Mouse (Mus musculus) MEL (cell line): ENCODE measurements at regions not wholly inside any gene's neighbourhood (a gene's known extent, or its start where the extent isn't known, plus 50 kb on each side); places are given as distances from the start of the nearest gene placed in this dataset.

Experiments used
- DNase-seq: peaks from one replicate; pipeline ENCODE4 v3.0.0; 2011; ENCODE audit warnings: low read depth, low spot score
- H3K27ac ChIP-seq: 2 replicates; pipeline ENCODE4 v1.5.1; 2012; ENCODE audit warnings: low read depth, mild to moderate bottlenecking, control low read depth, low read length, moderate library complexity; ENCODE audit not compliant: control insufficient read depth
- H3K27me3 ChIP-seq, 2 experiments: fragments of 150-350 bp in 1 of 2; sonication (generic) in 1 of 2; 2 replicates each; pipeline ENCODE4 v1.6.1; 2012; ENCODE audit warnings: low read length in 2 of 2, mild to moderate bottlenecking in 2 of 2, improper control_type of control experiment in 1 of 2, moderate library complexity in 1 of 2; ENCODE audit not compliant: insufficient read depth in 2 of 2, control insufficient read depth in 1 of 2
- H3K36me3 ChIP-seq, 2 experiments: 2 replicates each; pipeline ENCODE4 v1.6.1; 2012 to 2014; ENCODE audit warnings: low read length in 2 of 2, improper control_type of control experiment in 1 of 2, inconsistent platforms in 1 of 2, mild to moderate bottlenecking in 1 of 2; ENCODE audit not compliant: insufficient read depth in 2 of 2, control insufficient read depth in 1 of 2
- H3K4me1 ChIP-seq, 2 experiments: fragments of 150-350 bp in 1 of 2; sonication (generic) in 1 of 2; 2 replicates each; pipeline ENCODE4 v1.6.1; 2012; ENCODE audit warnings: low read length in 2 of 2, improper control_type of control experiment in 1 of 2, mild to moderate bottlenecking in 1 of 2; ENCODE audit not compliant: insufficient read depth in 2 of 2, control insufficient read depth in 1 of 2
- H3K4me3 ChIP-seq, 2 experiments: fragments of 150-350 bp in 1 of 2; sonication (generic) in 1 of 2; 2 replicates each; pipeline ENCODE4 v1.5.1; 2012; ENCODE audit warnings: low read depth in 2 of 2, low read length in 2 of 2, mild to moderate bottlenecking in 2 of 2, moderate library complexity in 2 of 2, control low read depth in 1 of 2, improper control_type of control experiment in 1 of 2; ENCODE audit not compliant: control insufficient read depth in 1 of 2, insufficient read depth in 1 of 2
- H3K79me2 ChIP-seq: 2 replicates; pipeline ENCODE4 v1.6.1; 2012; ENCODE audit warnings: mild to moderate bottlenecking, low read length, moderate library complexity; ENCODE audit not compliant: control insufficient read depth, poor library complexity, insufficient read depth
- H3K9ac ChIP-seq: 2 replicates; pipeline ENCODE4 v1.6.1; 2012; ENCODE audit warnings: low read depth, mild to moderate bottlenecking, control low read depth, low read length, moderate library complexity; ENCODE audit not compliant: control insufficient read depth, poor library complexity, severe bottlenecking
- H3K9me3 ChIP-seq: fragments of 150-350 bp; sonication (generic); replicated peaks from 2 replicates; pipeline ENCODE4 v1.6.1; 2012; ENCODE audit warnings: mild to moderate bottlenecking, low read length, improper control_type of control experiment, moderate library complexity; ENCODE audit not compliant: insufficient read depth
- CHD1 ChIP-seq: IDR thresholded peaks from 2 replicates; pipeline ENCODE4 v1.6.1; 2012; ENCODE audit warnings: low read depth, mild to moderate bottlenecking, inconsistent platforms, low read length, improper control_type of control experiment
- CTCF ChIP-seq, 3 experiments: IDR thresholded peaks in 2 of 3; conservative IDR thresholded peaks in 1 of 3; 2 replicates each; pipeline ENCODE4 v1.5.1; 2011 to 2012; ENCODE audit warnings: low read length in 3 of 3, low read depth in 2 of 3, mild to moderate bottlenecking in 2 of 3, improper control_type of control experiment in 1 of 3, inconsistent platforms in 1 of 3, mixed read lengths in 1 of 3, moderate library complexity in 1 of 3; ENCODE audit not compliant: control insufficient read depth in 1 of 3, insufficient read depth in 1 of 3, poor library complexity in 1 of 3, severe bottlenecking in 1 of 3
- E2F4 ChIP-seq: IDR thresholded peaks from 2 replicates; pipeline ENCODE4 v1.6.1; 2011; ENCODE audit warnings: low read depth, low read length, improper control_type of control experiment, borderline replicate concordance
- EP300 ChIP-seq, 2 experiments: IDR thresholded peaks; 2 replicates each; pipeline ENCODE4 v1.6.1; 2011; ENCODE audit warnings: improper control_type of control experiment in 2 of 2, low read length in 2 of 2, low read depth in 1 of 2, mild to moderate bottlenecking in 1 of 2
- ETS1 ChIP-seq: IDR thresholded peaks from 2 replicates; pipeline ENCODE4 v1.6.1; 2012; ENCODE audit warnings: low read depth, mild to moderate bottlenecking, inconsistent platforms, low read length, improper control_type of control experiment, moderate library complexity
- GABPA ChIP-seq: IDR thresholded peaks from 2 replicates; pipeline ENCODE4 v1.6.1; 2012; ENCODE audit warnings: low read depth, mild to moderate bottlenecking, inconsistent platforms, low read length, improper control_type of control experiment, moderate library complexity
- HCFC1 ChIP-seq: IDR thresholded peaks from 2 replicates; pipeline ENCODE4 v1.6.1; 2012; ENCODE audit warnings: low read depth, mild to moderate bottlenecking, inconsistent platforms, low read length, improper control_type of control experiment, moderate library complexity
- KAT2A ChIP-seq: conservative IDR thresholded peaks from 2 replicates; pipeline ENCODE4 v1.6.1; 2012; ENCODE audit warnings: low read depth, low read length, improper control_type of control experiment, inconsistent platforms
- MAFK ChIP-seq: IDR thresholded peaks from 2 replicates; pipeline ENCODE4 v1.6.1; 2011; ENCODE audit warnings: low read depth, mild to moderate bottlenecking, low read length, improper control_type of control experiment, borderline replicate concordance
- MAX ChIP-seq: IDR thresholded peaks from 2 replicates; pipeline ENCODE4 v1.6.1; 2011; ENCODE audit warnings: low read length, improper control_type of control experiment
- MYC ChIP-seq: IDR thresholded peaks from 2 replicates; pipeline ENCODE4 v1.6.1; 2011; ENCODE audit warnings: low read depth, mild to moderate bottlenecking, low read length, improper control_type of control experiment, moderate library complexity
- NRF1 ChIP-seq: IDR thresholded peaks from 2 replicates; pipeline ENCODE4 v1.6.1; 2014; ENCODE audit warnings: low read depth, mild to moderate bottlenecking, inconsistent platforms, low read length, improper control_type of control experiment, moderate library complexity; ENCODE audit not compliant: poor library complexity, insufficient read depth, severe bottlenecking
- RCOR1 ChIP-seq: IDR thresholded peaks from 2 replicates; pipeline ENCODE4 v1.6.1; 2012; ENCODE audit warnings: low read depth, mild to moderate bottlenecking, inconsistent platforms, low read length, improper control_type of control experiment
- TBP ChIP-seq: IDR thresholded peaks from 2 replicates; pipeline ENCODE4 v1.8.0; 2011; ENCODE audit warnings: low read depth, low read length, improper control_type of control experiment
- TCF12 ChIP-seq: IDR thresholded peaks from 2 replicates; pipeline ENCODE4 v1.6.1; 2014; ENCODE audit warnings: low read depth, mild to moderate bottlenecking, inconsistent platforms, low read length, improper control_type of control experiment, moderate library complexity
- UBTF ChIP-seq: IDR thresholded peaks from 2 replicates; pipeline ENCODE4 v1.6.1; 2012; ENCODE audit warnings: low read depth, mild to moderate bottlenecking, inconsistent platforms, low read length, improper control_type of control experiment, moderate library complexity, borderline replicate concordance; ENCODE audit not compliant: insufficient read depth
- USF2 ChIP-seq, 2 experiments: IDR thresholded peaks; 2 replicates each; pipeline ENCODE4 v1.6.1; 2011 to 2012; ENCODE audit warnings: improper control_type of control experiment in 2 of 2, low read length in 2 of 2, borderline replicate concordance in 1 of 2, inconsistent platforms in 1 of 2, low read depth in 1 of 2, mild to moderate bottlenecking in 1 of 2; ENCODE audit not compliant: insufficient read depth in 1 of 2
- ZMIZ1 ChIP-seq: IDR thresholded peaks from 2 replicates; pipeline ENCODE4 v1.6.1; 2012; ENCODE audit warnings: low read depth, mild to moderate bottlenecking, inconsistent platforms, low read length, improper control_type of control experiment, moderate library complexity

GRCm38 (mm10) chr4:40400089-40400488 is 71.9 kb upstream of the Tmem215 start:
- no peaks in the 10 kb centered on the region for H3K4me1 ChIP-seq
- H3K27ac ChIP-seq = no peak overlapping the region
- H3K9me3 ChIP-seq = no peaks in the 10 kb centered on the region
- TF ChIP-seq ETS1 (no peak), NRF1 (no peak), TCF12 (no peak), ZMIZ1 (no peak), MAX (no peak), EP300 (IDR thresholded peaks at IDR 0.05; ENCODE audit: low read depth in 1 of 2, low read length in 2 of 2) (no peak), UBTF (no peak)
- H3K79me2 ChIP-seq = no peaks in the 10 kb centered on the region
- H3K4me3 ChIP-seq = no peak overlapping the region
- H3K27me3 ChIP-seq = no peaks in the 10 kb centered on the region; a peak in 1 of 4 replicates
- H3K9ac ChIP-seq = no peak overlapping the region
- no peaks in the 10 kb centered on the region for H3K36me3 ChIP-seq
- DNase-seq = no peak

- TF ChIP-seq TBP = no peak
- no peak for TF ChIP-seq USF2 (IDR thresholded peaks at IDR 0.05; ENCODE audit: borderline replicate concordance in 1 of 2, insufficient read depth in 1 of 2, low read depth in 1 of 2, low read length in 2 of 2)
- TF ChIP-seq CTCF (IDR thresholded peaks at IDR 0.05 in 2 of 3, conservative IDR thresholded peaks at IDR 0.05 in 1 of 3; ENCODE audit: control insufficient read depth in 1 of 3, insufficient read depth in 1 of 3, low read depth in 2 of 3, low read length in 3 of 3, poor library complexity in 1 of 3, severe bottlenecking in 1 of 3) = no peak
- TF ChIP-seq E2F4 = no peak
- TF ChIP-seq, all 39 proteins: peak for 0
- H3K9me3 ChIP-seq = no peaks in the 10 kb centered on the region
- no peak for DNase-seq
- no peak overlapping the region for H3K27ac ChIP-seq
- H3K79me2 ChIP-seq = no peaks in the 10 kb centered on the region
- H3K9ac ChIP-seq = no peak overlapping the region
- peaks cover 3 to 9% of the 10 kb centered on the region in 2 experiments for H3K27me3 ChIP-seq
- H3K4me3 ChIP-seq = no peak overlapping the region
- no peaks in the 10 kb centered on the region for H3K36me3 ChIP-seq
- no peaks in the 10 kb centered on the region for H3K4me1 ChIP-seq
These were observed 81.8 kb upstream of the Tmem215 start for GRCm38 (mm10) chr4:40390183-40390582.

GRCm38 (mm10) chr4:40385284-40385683 is 86.7 kb upstream of the Tmem215 start:
- peaks cover 0 to 7% of the 10 kb centered on the region in 2 experiments; a peak in 2 of 4 replicates for H3K27me3 ChIP-seq
- H3K79me2 ChIP-seq = no peaks in the 10 kb centered on the region
- no peak overlapping the region for H3K27ac ChIP-seq
- H3K36me3 ChIP-seq = no peaks in the 10 kb centered on the region
- no peak for DNase-seq
- no peak overlapping the region for H3K4me3 ChIP-seq
- TF ChIP-seq HCFC1 (no peak), GABPA (no peak), MAFK (no peak), RCOR1 (no peak), CTCF (IDR thresholded peaks at IDR 0.05 in 2 of 3, conservative IDR thresholded peaks at IDR 0.05 in 1 of 3; ENCODE audit: control insufficient read depth in 1 of 3, insufficient read depth in 1 of 3, low read depth in 2 of 3, low read length in 3 of 3, poor library complexity in 1 of 3, severe bottlenecking in 1 of 3) (no peak), UBTF (no peak), CHD1 (no peak), MYC (no peak), KAT2A (no peak)
- H3K9ac ChIP-seq = no peak overlapping the region
- no peaks in the 10 kb centered on the region for H3K9me3 ChIP-seq
- no peaks in the 10 kb centered on the region for H3K4me1 ChIP-seq
